Mouse (Mus musculus) forebrain, embryonic 15.5 days (tissue): ENCODE data around the gene Spock1. TPM values are rescaled to one million over a fixed set of nuclear protein-coding genes. Genes with fewer than 3 reads are reported as not detected.
A peak's percentile ranks its signal among the peaks of the same experiment; 100 is the strongest.
"Not testable (repeated sequence)": the region's sequence is repeated elsewhere in the genome, so short reads cannot be mapped to it uniquely, and the experiment has no call there.

ENCODE experiments used
- ATAC-seq: fragments of 200-750 bp; cut with Nextera tagmentation; replicated peaks from 2 replicates; pipeline ENCODE4 v1.8.0; 2017; ENCODE audit warnings: mild to moderate bottlenecking, moderate TSS enrichment, moderate library complexity
- H3K27ac ChIP-seq: fragments of 300-500 bp; sonication (generic); replicated peaks from 2 replicates; pipeline ENCODE4 v1.5.1; 2015; ENCODE audit warnings: mild to moderate bottlenecking, inconsistent platforms
- H3K27me3 ChIP-seq: fragments of 300-500 bp; sonication (generic); 2 replicates; pipeline ENCODE4 v1.6.1; 2015; ENCODE audit warnings: inconsistent platforms
- H3K36me3 ChIP-seq: fragments of 300-500 bp; sonication (generic); 2 replicates; pipeline ENCODE4 v1.6.1; 2015; ENCODE audit warnings: mild to moderate bottlenecking, inconsistent platforms
- H3K4me1 ChIP-seq: fragments of 300-500 bp; sonication (generic); 2 replicates; pipeline ENCODE4 v1.6.1; 2015; ENCODE audit warnings: inconsistent platforms
- H3K4me2 ChIP-seq: fragments of 300-500 bp; sonication (generic); replicated peaks from 2 replicates; pipeline ENCODE4 v1.6.1; 2015; ENCODE audit warnings: mild to moderate bottlenecking, inconsistent platforms
- H3K4me3 ChIP-seq: fragments of 300-500 bp; sonication (generic); 2 replicates; pipeline ENCODE4 v1.5.1; 2015; ENCODE audit warnings: mild to moderate bottlenecking, inconsistent platforms
- H3K9ac ChIP-seq: fragments of 300-500 bp; sonication (generic); replicated peaks from 2 replicates; pipeline ENCODE4 v1.6.1; 2015; ENCODE audit warnings: mild to moderate bottlenecking, inconsistent platforms
- H3K9me3 ChIP-seq: fragments of 300-500 bp; sonication (generic); 2 replicates; pipeline ENCODE4 v1.6.1; 2016; ENCODE audit warnings: inconsistent platforms
- WGBS: fragments of 180-500 bp; shearing (Covaris S2); methylation state at CpG from one replicate; pipeline ENCODE4 v1.1.7; 2015; ENCODE audit warnings: mixed read lengths; 5-methylcytosine and 5-hydroxymethylcytosine counted together
- polyA plus RNA-seq: library from polyadenylated mRNA; unstranded; fragments of >200 nt; fragmentation: Nextera tagmentation; extraction: Ambion mirVana; gene quantifications from 2 replicates; pipeline ENCODE4 v1.2.1, GENCODE M21; 2015

Gene Spock1
- polyA plus RNA-seq, 1 experiment from 2014 or later = 35.9 TPM

DNA sequence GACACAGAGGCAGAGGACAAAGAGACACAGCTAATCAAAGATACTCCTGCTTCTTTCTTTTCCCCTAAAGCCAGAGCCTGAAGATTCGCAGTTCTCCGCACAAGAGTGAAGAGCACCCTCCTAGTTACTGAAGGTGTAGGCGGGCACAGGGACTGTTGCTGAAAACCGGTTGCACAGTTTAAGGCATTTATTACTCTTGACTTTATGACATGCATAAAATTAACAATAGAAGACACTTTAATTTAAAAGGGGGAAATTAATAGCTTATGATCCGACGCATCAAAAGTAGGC is 312.4 kb downstream of the Spock1 start:
- no peak overlapping the region for H3K4me3 ChIP-seq
- peak overlapping the region; percentile 77 for H3K27ac ChIP-seq
- 59% methylated on average over 6 of the region's 6 CpGs for WGBS
- no peak for ATAC-seq
- no peak overlapping the region for H3K9ac ChIP-seq
- H3K4me2 ChIP-seq = peak overlapping the region; percentile 23; the same call in 1 of the 2 replicates
- H3K4me1 ChIP-seq = peaks cover 20% of the 10 kb centered on the region
- no peaks in the 10 kb centered on the region for H3K9me3 ChIP-seq
- no peaks in the 10 kb centered on the region for H3K27me3 ChIP-seq
- no peaks in the 10 kb centered on the region for H3K36me3 ChIP-seq

DNA sequence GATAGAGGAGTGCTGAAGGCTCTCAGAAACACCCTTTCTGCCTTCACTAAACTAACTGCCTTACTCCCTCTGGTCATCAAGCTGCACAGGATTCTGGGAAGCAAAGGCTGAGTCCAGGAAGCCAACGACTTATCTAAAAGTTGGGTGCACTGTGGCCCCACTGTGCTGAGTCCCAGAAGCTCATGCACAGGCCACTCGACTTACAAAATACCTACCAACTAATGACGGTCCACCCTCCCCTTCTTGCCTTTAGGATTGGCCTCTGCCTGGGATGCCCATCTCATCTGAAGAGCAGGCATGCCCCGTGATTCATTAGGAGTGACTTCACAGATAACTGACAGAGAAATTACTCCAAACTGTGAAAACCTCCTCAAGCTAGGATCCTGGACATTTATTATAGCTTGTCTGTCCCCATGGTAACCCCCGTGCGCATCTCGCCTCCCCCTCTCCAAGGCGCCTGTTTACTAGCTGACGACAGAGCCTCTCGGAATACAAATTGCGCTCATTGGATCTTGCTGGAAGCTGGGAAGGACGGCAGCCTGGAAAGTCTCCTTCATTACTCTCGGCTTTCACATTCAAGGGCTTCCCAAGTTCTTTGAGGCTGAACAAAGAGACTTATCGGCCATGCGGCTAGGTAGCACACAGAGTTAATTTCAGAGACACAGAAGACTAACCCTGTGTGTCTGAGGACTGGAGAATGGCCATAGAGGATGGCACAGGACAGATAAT is 312.9 kb downstream of the Spock1 start:
- Histone ChIP-seq H3K27ac (peak overlapping the region; percentile 77), H3K9ac (no peak overlapping the region), H3K9me3 (no peaks in the 10 kb centered on the region), H3K36me3 (no peaks in the 10 kb centered on the region), H3K4me2 (peak overlapping the region; percentile 23; the same call in 1 of the 2 replicates), H3K4me1 (peaks cover 20% of the 10 kb centered on the region), H3K4me3 (no peak overlapping the region), H3K27me3 (no peaks in the 10 kb centered on the region)
- 18% methylated on average over 15 of the region's 15 CpGs for WGBS
- peak; percentile 92 for ATAC-seq

DNA sequence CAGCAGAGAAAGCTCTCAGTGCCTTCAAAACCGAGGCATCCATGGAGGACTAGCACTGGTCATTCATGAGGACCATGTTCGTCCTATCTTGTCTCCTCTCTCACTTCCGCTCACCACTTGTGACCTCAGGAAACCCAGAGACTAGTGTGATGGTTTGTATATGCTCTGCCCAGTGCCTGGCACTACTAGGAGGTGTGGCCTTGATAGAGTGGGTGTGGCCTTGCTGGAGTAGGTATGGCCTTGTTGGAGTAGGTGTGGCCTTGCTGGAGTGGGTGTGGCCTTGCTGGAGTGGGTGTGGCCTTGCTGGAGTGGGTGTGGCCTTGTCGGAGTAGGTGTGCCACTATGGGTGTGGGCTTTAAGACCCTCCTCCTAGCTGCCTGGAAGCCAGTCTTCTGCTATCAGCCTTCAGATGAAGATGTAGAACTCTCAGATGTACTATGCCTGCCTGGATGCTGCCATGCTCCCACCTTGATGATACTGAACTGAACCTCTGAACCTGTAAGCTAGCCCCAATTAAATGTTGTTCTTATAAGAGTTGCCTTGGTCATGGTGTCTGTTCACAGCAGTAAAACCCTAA is 318.7 kb downstream of the Spock1 start:
- H3K9ac ChIP-seq, ATAC-seq, H3K4me2 ChIP-seq, H3K27me3 ChIP-seq, H3K9me3 ChIP-seq, H3K36me3 ChIP-seq, H3K27ac ChIP-seq, H3K4me3 ChIP-seq: not testable (repeated sequence)
- 96% methylated on average over 4 of the region's 4 CpGs for WGBS
- H3K4me1 ChIP-seq = peaks cover 13% of the 10 kb centered on the region; the same call in 1 of the 2 replicates

DNA sequence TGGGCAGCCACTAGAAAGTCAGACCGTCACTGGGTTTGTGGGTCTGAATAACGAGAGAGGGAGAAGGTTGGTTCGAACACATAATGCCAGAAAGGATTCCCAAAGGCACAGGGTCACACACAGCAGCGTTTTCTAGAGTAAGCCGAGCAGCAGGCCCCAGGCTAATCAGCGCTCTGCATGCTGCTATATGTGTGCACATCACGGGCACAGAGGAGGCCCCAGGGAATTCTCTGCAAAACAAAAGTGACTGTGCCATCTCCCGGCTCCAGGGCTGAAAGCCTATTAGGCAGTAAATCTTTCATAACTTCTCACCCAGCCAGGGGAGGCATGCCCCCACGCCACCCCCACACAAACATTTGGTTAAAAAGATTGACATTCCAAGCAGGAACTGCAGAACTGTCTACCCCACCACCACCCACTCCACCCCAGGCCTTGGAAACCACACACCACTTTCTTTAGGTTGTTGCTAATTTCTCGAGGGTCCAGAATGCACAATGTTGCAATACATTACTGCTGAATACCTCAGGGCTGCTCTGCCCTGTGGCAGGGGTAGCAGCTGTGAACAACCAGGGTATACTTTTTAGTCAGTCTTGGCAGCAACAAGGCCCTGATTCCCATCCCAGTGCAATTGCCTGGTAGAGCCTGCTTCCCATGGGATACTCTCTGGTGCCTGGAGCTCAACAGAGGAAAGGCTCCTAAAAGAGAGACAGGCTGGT is 319.4 kb downstream of the Spock1 start:
- H3K27ac ChIP-seq = 0 out of 2 replicates have a peak overlapping the region, but pooled peaks have one; percentile 5
- peaks cover 9% of the 10 kb centered on the region; the same call in 1 of the 2 replicates for H3K4me1 ChIP-seq
- H3K36me3 ChIP-seq = no peaks in the 10 kb centered on the region
- H3K9me3 ChIP-seq = no peaks in the 10 kb centered on the region
- WGBS = 16% methylated on average over 10 of the region's 10 CpGs
- H3K4me3 ChIP-seq = no peak overlapping the region
- no peak for ATAC-seq
- H3K27me3 ChIP-seq = no peaks in the 10 kb centered on the region
- no peak overlapping the region for H3K4me2 ChIP-seq
- no peak overlapping the region for H3K9ac ChIP-seq

DNA sequence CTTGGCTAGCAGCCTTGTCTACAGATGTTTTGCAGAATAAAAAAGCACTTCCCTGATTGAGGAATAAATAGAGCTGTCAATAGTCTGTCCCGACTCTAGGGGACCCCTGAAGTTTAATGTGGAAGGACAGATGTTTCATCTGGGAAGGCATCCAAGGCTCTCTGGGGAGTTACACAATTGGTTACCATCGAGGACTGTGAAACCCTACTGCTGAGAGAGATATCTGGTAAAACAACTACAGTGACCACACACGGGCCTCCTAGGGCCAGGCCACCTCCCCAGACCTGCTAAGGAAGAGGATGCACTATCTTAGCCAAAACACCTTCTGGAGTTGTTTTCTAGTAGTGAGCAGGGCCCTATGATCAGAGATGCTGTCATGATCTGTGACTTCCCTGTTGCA is 323.0 kb downstream of the Spock1 start:
- H3K27ac ChIP-seq = no peak overlapping the region
- WGBS = 42% methylated on average over 3 of the region's 3 CpGs
- H3K4me1 ChIP-seq = peaks cover 9% of the 10 kb centered on the region
- H3K9ac ChIP-seq = no peak overlapping the region
- H3K4me3 ChIP-seq = no peak overlapping the region
- no peaks in the 10 kb centered on the region for H3K27me3 ChIP-seq
- no peaks in the 10 kb centered on the region for H3K36me3 ChIP-seq
- H3K4me2 ChIP-seq = no peak overlapping the region
- no peaks in the 10 kb centered on the region for H3K9me3 ChIP-seq
- ATAC-seq = no peak

DNA sequence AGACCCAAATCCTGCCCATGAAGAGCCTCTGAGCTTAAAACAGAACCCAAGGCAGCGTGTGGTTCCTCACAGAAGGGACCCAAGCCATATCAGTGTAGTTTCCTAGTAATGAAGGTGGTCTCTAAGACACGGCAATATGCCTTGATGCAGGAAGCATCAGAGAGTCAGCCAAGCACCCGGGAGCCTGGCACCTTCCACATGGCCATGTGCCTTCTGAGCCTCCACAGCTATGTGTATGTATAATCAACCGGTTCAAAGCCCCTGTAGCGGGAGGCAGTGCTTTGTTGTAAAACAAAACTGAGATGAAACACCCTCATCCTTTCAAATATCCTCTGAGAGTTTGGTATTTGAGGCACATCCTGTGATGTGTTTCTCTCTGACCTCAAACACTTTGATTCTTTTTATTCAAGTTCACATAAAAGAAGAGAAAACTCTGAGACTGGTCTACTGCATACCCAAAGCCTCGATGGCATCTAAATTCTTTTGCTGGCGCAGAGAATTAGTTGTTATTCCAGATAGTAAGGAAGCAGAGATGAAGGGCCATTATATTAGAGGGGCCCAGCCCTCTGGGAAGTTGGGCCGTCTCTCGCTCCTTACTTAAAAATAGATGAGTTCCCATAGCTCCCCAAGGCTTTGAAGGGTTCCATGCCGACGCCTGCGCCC is 325.7 kb downstream of the Spock1 start:
- H3K4me3 ChIP-seq = no peak overlapping the region
- H3K36me3 ChIP-seq = no peaks in the 10 kb centered on the region
- H3K9me3 ChIP-seq = no peaks in the 10 kb centered on the region
- H3K27me3 ChIP-seq = no peaks in the 10 kb centered on the region
- no peak overlapping the region for H3K27ac ChIP-seq
- H3K4me2 ChIP-seq = no peak overlapping the region
- no peak overlapping the region for H3K9ac ChIP-seq
- ATAC-seq = no peak
- no peaks in the 10 kb centered on the region; the same call in 1 of the 2 replicates for H3K4me1 ChIP-seq
- 68% methylated on average over 12 of the region's 12 CpGs for WGBS

DNA sequence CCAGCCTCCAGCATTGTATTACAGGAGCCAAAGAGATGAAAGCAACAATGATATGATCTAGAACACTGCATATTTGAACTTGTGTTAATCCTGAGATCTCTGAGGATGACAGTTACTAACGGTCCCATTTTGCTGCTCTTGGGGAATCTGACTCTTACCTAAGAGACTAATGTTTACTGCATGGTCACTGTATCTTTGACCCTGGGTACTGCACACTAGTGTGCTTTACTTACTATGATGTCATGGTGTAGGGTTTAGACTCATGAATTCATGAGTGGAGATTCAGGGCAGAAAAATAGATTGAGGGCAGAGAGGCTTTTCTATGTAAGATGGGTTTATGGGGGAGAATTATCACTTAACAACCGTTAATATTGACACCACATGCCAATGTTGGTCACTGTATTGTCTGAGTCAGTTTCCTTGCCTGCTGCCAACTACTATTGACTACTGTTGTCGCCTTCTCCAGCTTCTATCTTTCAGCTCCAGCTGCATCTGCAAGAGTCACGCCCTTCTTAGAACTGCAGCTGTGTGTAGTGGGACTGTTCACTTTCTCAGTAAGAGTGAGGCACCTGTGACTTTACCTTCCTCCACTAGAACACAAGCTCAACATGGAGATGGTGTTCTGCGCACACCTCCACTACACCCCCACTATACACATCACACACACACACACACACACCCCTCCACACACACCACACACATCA is 330.4 kb downstream of the Spock1 start:
- Histone ChIP-seq H3K4me1 (no peaks in the 10 kb centered on the region), H3K9me3 (no peaks in the 10 kb centered on the region), H3K36me3 (no peaks in the 10 kb centered on the region), H3K27ac (no peak overlapping the region), H3K4me3 (no peak overlapping the region), H3K4me2 (no peak overlapping the region), H3K9ac (no peak overlapping the region), H3K27me3 (no peaks in the 10 kb centered on the region)
- ATAC-seq = no peak
- WGBS = 91% methylated on average over 5 of the region's 5 CpGs

DNA sequence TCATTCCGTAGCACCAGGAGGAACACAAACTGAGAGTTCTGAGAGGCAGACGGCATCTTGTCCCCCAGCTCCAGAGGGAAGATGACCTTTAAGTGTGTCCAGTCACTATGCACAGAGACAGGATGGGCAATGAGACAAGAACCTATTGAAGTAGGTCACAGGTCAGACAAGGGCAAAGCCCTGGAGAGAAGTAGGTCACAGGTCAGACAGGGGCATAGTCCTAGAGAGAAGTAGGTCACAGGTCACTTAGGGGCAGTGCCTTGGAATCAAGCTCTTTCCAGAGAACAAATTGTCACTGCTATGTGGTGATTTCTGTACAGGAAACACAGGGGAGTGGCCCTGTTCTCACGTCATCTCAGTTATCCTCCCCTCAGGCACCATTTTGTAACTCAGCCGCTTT is 334.6 kb downstream of the Spock1 start:
- no peaks in the 10 kb centered on the region for H3K27me3 ChIP-seq
- H3K4me1 ChIP-seq = no peaks in the 10 kb centered on the region
- no peaks in the 10 kb centered on the region for H3K9me3 ChIP-seq
- no peak for ATAC-seq
- H3K27ac ChIP-seq = no peak overlapping the region
- no peak overlapping the region for H3K9ac ChIP-seq
- H3K4me3 ChIP-seq = no peak overlapping the region
- no peak overlapping the region for H3K4me2 ChIP-seq
- no peaks in the 10 kb centered on the region for H3K36me3 ChIP-seq
- 74% methylated on average over 4 of the region's 4 CpGs for WGBS

DNA sequence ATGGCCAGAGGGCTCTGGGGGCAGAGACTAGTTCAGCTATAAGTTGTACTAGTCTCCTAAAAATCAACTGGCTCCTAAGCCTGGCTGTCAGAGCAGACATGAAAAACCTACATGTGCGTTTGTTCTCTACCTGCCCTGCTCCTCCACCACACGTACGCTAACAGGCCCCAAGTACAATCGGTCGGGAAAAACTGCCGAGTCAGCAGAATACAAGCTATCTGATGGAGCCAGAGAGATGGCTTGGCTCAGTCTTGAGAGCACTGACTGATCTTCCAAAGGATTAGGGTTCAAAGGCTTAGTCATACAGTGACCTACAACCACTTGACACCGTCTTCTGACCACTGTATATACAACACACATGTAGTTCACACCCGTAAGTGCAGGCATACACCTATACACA is 339.7 kb downstream of the Spock1 start:
- Histone ChIP-seq H3K27ac (no peak overlapping the region), H3K4me2 (no peak overlapping the region), H3K9ac (no peak overlapping the region), H3K4me1 (peaks cover 7% of the 10 kb centered on the region; the same call in 1 of the 2 replicates), H3K4me3 (no peak overlapping the region), H3K9me3 (no peaks in the 10 kb centered on the region), H3K27me3 (no peaks in the 10 kb centered on the region), H3K36me3 (no peaks in the 10 kb centered on the region)
- 92% methylated on average over 8 of the region's 8 CpGs for WGBS
- ATAC-seq = no peak

DNA sequence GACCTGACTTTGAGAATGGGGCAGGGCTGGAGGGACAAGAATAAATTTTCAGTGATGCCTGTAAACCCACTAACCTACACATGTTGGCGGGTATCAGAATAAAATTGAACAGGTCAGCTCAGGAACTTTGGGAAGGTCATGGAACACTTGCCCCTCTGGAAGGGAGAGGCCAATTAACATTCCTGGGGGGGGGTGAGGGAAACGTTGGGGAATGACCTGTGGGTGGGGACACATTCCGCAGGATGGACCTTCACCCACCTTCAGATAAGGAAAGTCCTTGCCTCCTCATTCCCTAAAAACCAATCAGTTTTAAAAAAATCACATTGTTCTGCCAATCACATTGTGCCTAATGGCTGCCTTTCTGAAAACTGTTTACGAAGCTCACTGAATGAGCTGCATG is 352.9 kb downstream of the Spock1 start:
- Histone ChIP-seq H3K9ac (no peak overlapping the region), H3K27ac (no peak overlapping the region), H3K36me3 (no peaks in the 10 kb centered on the region), H3K9me3 (no peaks in the 10 kb centered on the region), H3K4me2 (no peak overlapping the region), H3K4me1 (peaks cover 3% of the 10 kb centered on the region; the same call in 1 of the 2 replicates), H3K27me3 (no peaks in the 10 kb centered on the region), H3K4me3 (no peak overlapping the region)
- WGBS = 68% methylated on average over 4 of the region's 4 CpGs
- no peak for ATAC-seq

DNA sequence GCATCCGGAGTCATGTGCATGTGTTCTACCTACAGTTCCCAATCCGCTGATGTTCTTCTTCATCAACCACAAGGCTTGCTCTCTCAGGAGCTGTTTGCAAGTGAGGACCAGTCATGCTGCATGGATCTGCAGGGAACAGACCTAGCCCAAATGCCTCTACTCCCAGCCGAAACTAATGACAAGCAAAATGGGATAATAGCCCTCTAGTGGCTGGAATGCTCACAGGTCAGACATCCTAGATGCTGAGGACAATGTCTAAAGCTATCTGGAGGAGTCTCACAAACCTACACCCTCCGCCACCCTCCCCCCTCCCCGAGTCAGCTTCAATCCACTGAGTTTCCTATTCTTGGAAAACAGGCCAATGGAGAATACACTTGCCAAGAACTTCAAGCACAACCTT is 358.4 kb downstream of the Spock1 start:
- Histone ChIP-seq H3K27ac (no peak overlapping the region), H3K4me3 (no peak overlapping the region), H3K4me1 (peaks cover 10% of the 10 kb centered on the region), H3K36me3 (no peaks in the 10 kb centered on the region), H3K27me3 (no peaks in the 10 kb centered on the region), H3K9me3 (no peaks in the 10 kb centered on the region), H3K9ac (no peak overlapping the region), H3K4me2 (no peak overlapping the region)
- WGBS = 21% methylated on average over 5 of the region's 5 CpGs
- 0 out of 2 replicates have a peak, but pooled peaks have one; percentile 41 for ATAC-seq
